Mouse (Mus musculus) liver, postnatal 0 days (tissue): ENCODE data around the gene Stt3b.

Experiments used
- CTCF ChIP-seq: sonication (generic); IDR thresholded peaks from 2 replicates; pipeline ENCODE4 v1.5.1; 2016; ENCODE audit warnings: antibody characterized with exemption, low read depth
- EP300 ChIP-seq: IDR thresholded peaks from 2 replicates; pipeline ENCODE4 v1.6.1; 2016; ENCODE audit warnings: antibody characterized with exemption, low read depth, mild to moderate bottlenecking

GRCm38 (mm10) chr9:115304149-115304548 is 6.1 kb downstream of the Stt3b start:
- no peak for TF ChIP-seq CTCF
- TF ChIP-seq EP300 = no peak
